Mouse (Mus musculus): ENCODE results near the gene Gm20716.

Gm20716 gene

GRCm38 (mm10) chr2:168230026-168230728 lies at the start of gene Gm20716, which contains the start of the genes Dpm1 and Mocs3:
Gene Gm20716 (minus strand): TSS chr2:168230364.
Gene Dpm1 (minus strand): TSS chr2:168230591.
Gene Mocs3 (plus strand): TSS chr2:168230622.
- DNase-seq (ENCODE audit: low read depth, low spot score): peak; percentile 94

GRCm38 (mm10) chr2:168274374-168274935 lies 44.3 kb upstream of the Gm20716 start:
- DNase-seq (ENCODE audit: low read depth, low spot score): peak; percentile 72

- no peak for DNase-seq (ENCODE audit: low read depth, low spot score)
Measured at GRCm38 (mm10) chr2:168273387-168273786, 43.2 kb upstream of the Gm20716 start.

- DNase-seq (ENCODE audit: low read depth, low spot score): peak; percentile 83
Measured at GRCm38 (mm10) chr2:168268033-168268432, 37.9 kb upstream of the Gm20716 start.

GRCm38 (mm10) chr2:168260900-168261299 lies 30.7 kb upstream of the Gm20716 start:
- no peak for DNase-seq (ENCODE audit: low read depth, low spot score)

- DNase-seq (ENCODE audit: low read depth, low spot score): no peak
Measured at GRCm38 (mm10) chr2:168260124-168260523, 30.0 kb upstream of the Gm20716 start.

GRCm38 (mm10) chr2:168259046-168259445 lies 28.9 kb upstream of the Gm20716 start:
- no peak for DNase-seq (ENCODE audit: low read depth, low spot score)

GRCm38 (mm10) chr2:168257188-168257587 lies 27.0 kb upstream of the Gm20716 start:
- no peak for DNase-seq (ENCODE audit: low read depth, low spot score)

GRCm38 (mm10) chr2:168256506-168256905 lies 26.3 kb upstream of the Gm20716 start:
- no peak for DNase-seq (ENCODE audit: low read depth, low spot score)

GRCm38 (mm10) chr2:168253822-168254221 lies 23.7 kb upstream of the Gm20716 start:
- no peak for DNase-seq (ENCODE audit: low read depth, low spot score)

- peak; percentile 98 for DNase-seq (ENCODE audit: low read depth, low spot score)
Measured at GRCm38 (mm10) chr2:168252639-168253292, 22.6 kb upstream of the Gm20716 start.

GRCm38 (mm10) chr2:168250270-168250669 lies 20.1 kb upstream of the Gm20716 start:
- DNase-seq (ENCODE audit: low read depth, low spot score): peak; percentile 92

GRCm38 (mm10) chr2:168248856-168249245 lies 18.7 kb upstream of the Gm20716 start:
- DNase-seq (ENCODE audit: low read depth, low spot score): peak; percentile 79

- no peak for DNase-seq (ENCODE audit: low read depth, low spot score)
Measured at GRCm38 (mm10) chr2:168248167-168248855, 18.1 kb upstream of the Gm20716 start.

GRCm38 (mm10) chr2:168245571-168245970 lies 15.4 kb upstream of the Gm20716 start:
- peak; percentile 58 for DNase-seq (ENCODE audit: low read depth, low spot score)

- DNase-seq (ENCODE audit: low read depth, low spot score): peak; percentile 66
Measured at GRCm38 (mm10) chr2:168243278-168243677, 13.1 kb upstream of the Gm20716 start.

GRCm38 (mm10) chr2:168242841-168243240 lies 12.7 kb upstream of the Gm20716 start:
- no peak for DNase-seq (ENCODE audit: low read depth, low spot score)

- DNase-seq (ENCODE audit: low read depth, low spot score): no peak
Measured at GRCm38 (mm10) chr2:168238335-168238734, 8.2 kb upstream of the Gm20716 start.

GRCm38 (mm10) chr2:168233286-168233685 lies 3.1 kb upstream of the Gm20716 start:
- peak; percentile 95 for DNase-seq (ENCODE audit: low read depth, low spot score)

GRCm38 (mm10) chr2:168231471-168231829 lies 1.3 kb upstream of the Gm20716 start:
- no peak for DNase-seq (ENCODE audit: low read depth, low spot score)

- peak; percentile 50 for DNase-seq (ENCODE audit: low read depth, low spot score)
Measured at GRCm38 (mm10) chr2:168230773-168231470, 758 bp upstream of the Gm20716 start.
